Mouse (Mus musculus): ENCODE results near the gene Rai1.

GRCm38 (mm10) chr11:60146170-60146569, 41.4 kb downstream of the Rai1 start:
- TF ChIP-seq GATA1 (IDR thresholded peaks at IDR 0.05; ENCODE audit: borderline replicate concordance, low read length): no peak
- no peak for TF ChIP-seq FLI1 (IDR thresholded peaks at IDR 0.05; ENCODE audit: low read length)

All from megakaryocyte, embryonic 14.5 days (primary cell).